Mouse (Mus musculus): ENCODE results near the gene Pacsin2.

DNA sequence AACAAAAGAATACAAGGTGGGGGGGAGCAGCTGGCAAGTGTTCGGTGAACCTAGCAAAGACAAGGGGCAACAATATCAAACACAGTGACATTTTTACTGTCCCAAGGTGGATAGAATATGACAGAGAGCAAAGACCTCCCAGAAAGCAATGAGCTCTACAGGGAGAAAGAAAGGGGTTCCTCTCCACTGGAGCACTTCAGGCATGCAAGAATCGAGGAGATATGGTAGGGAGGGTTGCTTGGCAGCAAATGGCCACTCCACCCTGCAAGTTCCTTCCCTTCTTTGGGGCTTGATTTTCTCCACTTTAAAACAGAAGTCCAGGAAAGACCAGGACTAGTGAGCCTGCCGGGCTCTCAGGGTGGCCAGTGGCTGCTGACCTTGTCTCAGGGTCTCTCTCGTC lies 1.9 kb upstream of the Pacsin2 start:
- TF ChIP-seq CTCF (IDR thresholded peaks at IDR 0.05; ENCODE audit: insufficient read depth, low read depth, low read length) (no peak), POLR2A (IDR thresholded peaks at IDR 0.05; ENCODE audit: insufficient read depth, low read depth, low read length) (no peak)

All from olfactory bulb, adult 2 months (tissue).